Mouse (Mus musculus) cerebellum, adult 9-10 months (tissue): ENCODE results near the gene Msi2.

ENCODE experiments used
- DNase-seq: peaks from one replicate; pipeline ENCODE4 v3.0.0; 2022

Msi2 gene

GRCm38 (mm10) chr11:88718050-88718765 lies at the start of gene Msi2:
Gene Msi2, minus strand, starts transcription at chr11:88718513.
- peak; percentile 92 for DNase-seq

DNA sequence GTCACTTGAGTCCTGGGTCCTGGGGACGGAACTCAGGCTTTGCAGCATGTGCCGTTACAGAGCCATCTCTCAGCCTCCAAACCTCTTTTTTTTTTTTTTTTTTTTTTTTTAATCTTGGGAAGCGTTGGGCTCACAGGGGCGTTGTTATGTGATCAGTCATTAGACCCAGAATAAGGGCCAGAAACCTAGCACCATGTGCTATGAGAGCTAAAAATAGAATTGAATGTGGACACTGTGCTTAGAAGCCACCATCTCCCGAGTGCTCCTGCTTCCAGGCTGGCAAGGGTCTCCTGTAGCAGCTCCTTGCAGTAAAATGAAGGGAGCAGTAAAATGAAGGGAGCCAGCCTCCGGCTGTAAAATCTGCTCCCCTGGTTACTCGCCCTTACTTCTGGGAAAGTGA lies 47.3 kb upstream of the Msi2 start:
- no peak for DNase-seq

DNA sequence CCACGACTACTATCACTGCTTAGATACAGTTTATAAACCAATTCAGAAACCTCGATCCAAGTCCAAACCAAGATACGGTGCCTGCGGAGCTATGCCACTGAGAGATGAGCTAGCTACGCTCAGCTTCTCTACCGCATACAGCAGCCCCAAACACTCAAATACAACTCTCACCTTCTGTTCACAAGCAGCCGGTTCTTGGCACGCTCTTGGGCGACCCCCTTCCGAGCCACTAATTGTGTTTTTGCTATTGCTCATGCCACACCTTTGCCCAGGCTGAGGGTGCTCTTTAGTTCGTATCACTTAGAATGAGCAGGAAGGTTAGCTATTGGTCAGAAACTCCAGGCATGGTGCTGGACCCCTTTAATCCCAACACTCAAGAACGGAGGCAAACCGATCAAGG lies 45.1 kb upstream of the Msi2 start:
- DNase-seq, result no peak

DNA sequence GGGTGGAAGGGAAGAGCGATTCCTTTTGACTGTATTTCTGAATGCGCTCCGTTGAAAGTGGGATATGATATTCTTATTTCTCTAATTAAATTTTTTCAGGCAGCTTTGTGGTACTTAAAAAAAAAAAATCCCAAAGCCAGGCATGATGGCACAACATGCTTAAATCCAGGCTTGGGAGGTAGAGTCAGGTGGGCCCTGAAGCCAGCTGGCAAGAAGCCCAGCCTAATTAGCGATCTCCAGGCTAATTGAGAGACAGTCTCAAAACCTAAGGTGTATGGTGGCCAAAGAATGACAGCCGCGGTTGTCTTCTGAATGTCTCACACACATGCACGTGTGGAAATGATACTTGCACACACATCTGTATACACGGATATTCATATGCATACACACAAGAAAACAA lies 41.2 kb upstream of the Msi2 start:
- DNase-seq, result no peak

GRCm38 (mm10) chr11:88758402-88758801 lies 40.1 kb upstream of the Msi2 start:
- no peak for DNase-seq

DNA sequence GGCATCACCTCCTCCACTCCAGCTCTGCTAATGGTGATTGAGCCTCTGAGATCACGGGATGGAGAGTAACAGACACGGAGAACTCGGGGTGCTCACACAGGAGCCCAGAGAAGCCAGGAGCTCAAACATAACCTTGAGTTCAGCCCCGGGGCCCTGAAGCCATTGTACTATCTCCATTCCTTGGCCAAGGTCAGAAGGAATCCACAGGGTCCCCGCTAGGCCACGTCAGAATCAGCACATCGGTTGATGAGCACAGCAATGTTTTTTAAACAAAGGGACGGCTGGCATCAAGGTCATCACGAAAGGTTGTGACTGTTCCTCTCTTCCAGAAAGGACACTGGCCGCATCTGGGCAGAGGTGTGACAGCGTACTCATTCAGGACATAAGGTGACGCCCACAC lies 27.0 kb upstream of the Msi2 start:
- no peak for DNase-seq

DNA sequence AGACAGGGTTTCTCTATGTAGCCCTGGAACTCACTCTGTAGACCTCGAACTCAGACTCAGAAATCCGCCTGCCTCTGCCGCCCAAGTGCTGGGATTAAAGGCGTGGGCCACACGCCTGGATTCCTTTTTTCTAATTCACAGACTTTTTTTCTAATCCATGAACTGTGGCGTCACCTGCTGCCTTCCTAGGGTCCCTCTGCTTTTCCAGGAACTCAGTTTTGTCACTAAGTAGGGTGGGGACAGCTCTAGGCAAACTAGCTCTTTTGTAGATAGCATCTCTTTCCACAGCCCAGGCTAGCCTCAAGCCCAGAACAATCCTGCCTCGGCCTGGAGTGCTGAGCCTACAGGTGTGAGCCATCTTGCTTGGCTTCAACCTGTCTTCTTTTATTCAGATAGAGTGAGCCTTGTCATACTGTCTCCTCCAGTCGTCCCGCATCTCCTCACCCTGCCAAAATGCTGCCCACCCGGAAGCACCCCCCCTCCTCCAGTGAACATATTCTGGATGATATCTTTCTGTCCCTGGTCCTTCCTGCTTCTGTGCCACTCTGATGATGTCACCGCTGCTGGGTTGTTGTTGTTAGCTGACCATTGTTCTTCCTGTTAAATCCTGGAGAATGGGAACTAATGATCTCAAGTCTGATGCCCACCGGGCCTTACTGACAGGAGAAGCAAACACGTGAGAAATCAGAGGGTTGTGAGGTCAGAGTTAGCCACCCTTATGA lies 21.4 kb upstream of the Msi2 start:
- no peak for DNase-seq

DNA sequence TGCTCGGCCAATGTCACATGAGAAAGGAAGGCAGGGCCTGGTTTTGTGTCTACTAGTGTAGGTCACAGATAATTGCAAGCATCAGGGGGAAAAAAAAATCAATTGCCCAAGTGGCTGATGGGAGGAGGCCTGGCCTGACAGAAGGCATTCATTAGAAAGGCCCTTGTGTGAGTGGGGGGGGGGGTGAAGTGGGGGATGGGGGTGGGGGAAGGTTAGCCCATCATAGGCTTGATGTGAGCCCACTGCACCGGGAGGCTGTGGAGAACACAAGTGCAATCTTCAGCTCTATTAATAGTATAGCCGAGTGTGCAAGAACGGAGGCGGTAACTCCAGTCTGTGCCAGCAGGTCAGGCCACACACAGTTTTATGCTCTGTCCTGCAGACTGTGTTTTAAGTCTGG lies 11.1 kb upstream of the Msi2 start:
- DNase-seq, result no peak

DNA sequence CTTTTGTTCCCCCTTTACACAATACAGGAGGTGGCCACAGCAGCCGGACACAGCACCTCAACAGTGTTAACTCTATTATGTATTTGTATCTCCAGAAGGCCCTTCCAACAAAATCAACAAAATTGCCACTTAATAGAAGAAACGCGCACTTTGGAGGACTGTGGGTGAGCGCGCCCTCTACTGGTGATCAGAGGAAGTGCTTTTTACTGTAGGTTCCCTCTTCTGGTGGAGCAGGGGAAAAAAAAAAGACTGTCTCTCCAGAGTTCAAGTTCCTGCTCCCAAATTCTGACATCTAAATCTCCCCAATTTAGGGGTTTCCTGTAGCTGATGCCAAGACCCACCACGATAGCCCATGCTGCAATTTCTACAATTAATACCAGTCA lies 10.2 kb upstream of the Msi2 start:
- peak; percentile 79 for DNase-seq

- no peak for DNase-seq
Observed at GRCm38 (mm10) chr11:88727768-88728507, 9.6 kb upstream of the Msi2 start.

- DNase-seq, result no peak
Observed at GRCm38 (mm10) chr11:88721144-88721636, 2.9 kb upstream of the Msi2 start.

DNA sequence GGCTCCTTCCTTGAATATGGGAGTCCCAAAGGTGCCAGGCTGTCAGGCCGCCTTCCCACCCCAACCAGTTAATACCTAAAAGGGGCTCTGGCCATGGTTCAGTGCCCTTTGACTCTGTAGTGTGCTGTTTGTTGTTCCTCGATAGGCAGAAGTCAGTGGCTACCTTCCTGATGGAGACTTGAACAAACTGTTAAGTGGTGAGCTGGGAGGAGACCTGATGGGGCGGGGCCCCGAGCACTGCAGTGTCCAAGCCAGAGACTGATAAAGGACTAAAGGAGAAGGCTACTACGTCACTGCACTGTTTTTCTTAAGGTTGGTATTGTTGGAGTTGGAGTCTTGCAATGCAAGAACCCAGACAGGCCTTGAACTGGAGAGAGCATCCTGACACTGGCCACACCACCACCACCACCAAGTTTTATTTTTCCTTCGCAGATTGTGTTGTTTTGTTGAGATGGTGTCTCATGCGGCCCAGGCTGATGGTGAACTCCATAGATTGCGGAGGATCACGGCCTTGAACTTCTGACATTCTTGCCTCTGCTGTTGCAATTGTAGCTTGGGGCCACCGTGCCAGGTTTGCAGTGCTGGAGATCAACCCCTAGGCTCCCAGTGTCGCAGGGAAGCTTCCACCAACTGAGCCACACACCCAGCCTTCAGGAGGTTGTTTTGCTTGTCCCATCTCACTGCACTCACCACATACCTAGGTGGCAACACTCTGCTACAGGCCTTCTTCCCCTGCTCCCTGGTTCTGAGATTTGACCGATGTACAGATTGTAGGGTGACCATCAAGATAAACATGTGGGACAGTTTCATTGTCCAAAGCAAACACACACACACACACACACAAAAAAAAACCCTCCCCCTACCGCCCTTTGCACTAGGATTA lies 2.2 kb upstream of the Msi2 start:
- no peak for DNase-seq

GRCm38 (mm10) chr11:88719601-88720000 lies 1.3 kb upstream of the Msi2 start:
- no peak for DNase-seq

GRCm38 (mm10) chr11:88718766-88719595 lies 668 bp upstream of the Msi2 start:
- DNase-seq, result no peak

- DNase-seq, result peak; percentile 52
Observed at GRCm38 (mm10) chr11:88717644-88718049, 666 bp downstream of the Msi2 start.

- no peak for DNase-seq
Observed at GRCm38 (mm10) chr11:88717016-88717643, 1.2 kb downstream of the Msi2 start.

GRCm38 (mm10) chr11:88716061-88716994 lies 2.0 kb downstream of the Msi2 start:
- peak; percentile 41 for DNase-seq

DNA sequence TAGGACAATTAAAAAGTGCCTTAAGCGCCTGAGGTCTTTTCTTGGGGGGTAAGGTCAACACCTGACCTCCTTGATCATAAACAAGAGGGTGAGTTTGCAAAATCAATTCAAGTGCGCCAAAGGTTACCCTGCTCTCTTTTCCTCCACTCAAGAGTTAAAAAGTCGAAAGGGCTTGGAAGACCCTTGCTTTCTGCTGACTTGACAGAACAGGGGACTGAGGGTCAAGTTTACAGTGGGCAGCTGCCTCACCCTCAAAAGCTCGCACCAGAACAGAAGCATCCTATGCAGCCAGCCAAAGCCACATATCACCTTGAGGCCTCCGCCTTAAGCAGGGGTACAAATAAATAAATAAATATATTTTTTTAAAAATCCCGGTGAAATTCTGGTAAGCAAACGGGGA lies 3.0 kb downstream of the Msi2 start:
- no peak for DNase-seq

DNA sequence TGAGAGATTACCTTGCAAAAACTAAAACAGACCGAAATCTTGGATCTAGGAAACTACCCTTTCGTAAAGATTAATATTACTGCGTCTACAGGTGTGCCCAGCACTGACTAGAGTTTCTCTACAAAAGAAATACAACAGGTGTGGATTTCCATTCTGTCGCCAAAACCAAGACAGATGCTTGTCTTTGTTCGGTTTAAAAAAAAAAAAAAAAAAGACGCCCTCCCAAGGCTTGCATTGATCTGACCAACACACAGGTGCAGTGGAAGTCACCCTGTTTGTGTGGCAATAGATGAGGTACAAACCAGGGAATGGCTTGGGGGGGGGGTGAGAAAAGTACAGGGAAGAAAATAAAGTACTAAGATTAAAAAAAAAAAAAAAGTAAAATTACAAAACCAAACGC lies 4.2 kb downstream of the Msi2 start:
- no peak for DNase-seq

GRCm38 (mm10) chr11:88713479-88713878 lies 4.8 kb downstream of the Msi2 start:
- no peak for DNase-seq
